In the genomic region with DNA sequence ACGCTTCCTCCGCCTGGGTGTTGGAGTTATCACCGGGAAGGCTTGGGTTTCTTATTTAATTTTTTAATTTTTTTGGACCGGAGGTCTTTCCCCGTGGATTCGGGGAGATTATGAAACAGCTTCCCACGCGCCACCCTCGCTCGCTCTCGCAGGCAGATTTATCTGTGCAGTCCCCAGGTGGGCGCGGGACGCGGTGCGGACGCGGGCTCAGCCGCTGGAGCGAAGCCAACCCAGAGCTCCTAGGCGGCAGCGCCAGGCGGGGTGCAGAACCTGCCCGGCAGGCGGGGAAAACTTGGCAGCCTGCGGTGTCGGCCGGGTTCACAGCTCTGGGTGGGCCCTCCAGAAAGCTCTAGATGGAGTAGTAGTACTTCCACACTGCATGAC, we compare ENCODE assay signal across 8 mouse cellular contexts. TPM values are rescaled to one million over a fixed set of nuclear protein-coding genes. Genes with fewer than 3 reads are reported as not detected.
DNase-seq lines count a peak whose midpoint lies in the region; ATAC-seq and TF ChIP-seq lines count a peak whose summit lies in the region.

No protein-coding gene starts in this region.

- no peaks in the 10 kb centered on the region for H3K36me3 ChIP-seq in C2C12 (ENCODE audit: control insufficient read depth, insufficient read depth)
- H3K36me3 ChIP-seq in lung, embryonic 14.5 days (ENCODE audit: insufficient read depth) = 0 out of 2 replicates have a peak, but pooled peaks cover under 1% of the 10 kb centered on the region

- ATAC-seq in frontal cortex, adult (ENCODE audit: low TSS enrichment) = peak; percentile 35
- ATAC-seq in hematopoietic stem cell, adult 5-6 weeks (replicated peaks in 1 of 2; ENCODE audit: insufficient read depth in 1 of 2, low FRiP score in 2 of 2, low TSS enrichment in 1 of 2, low read depth in 1 of 2, poor library complexity in 2 of 2, severe bottlenecking in 2 of 2) = peak; percentile 26 to 53; a peak in 2 of 4 replicates
- ATAC-seq in lung, embryonic 14.5 days (ENCODE audit: insufficient read depth) = peak; percentile 50

- peak overlapping the region; percentile 82 for H3K4me2 ChIP-seq in lung, embryonic 14.5 days

- no peaks in the 10 kb centered on the region for H3K27me3 ChIP-seq in C2C12 (ENCODE audit: control insufficient read depth, insufficient read depth, insufficient read length)
- H3K27me3 ChIP-seq in lung, embryonic 14.5 days (ENCODE audit: insufficient read depth, low read length) = no peaks in the 10 kb centered on the region

- 0% methylated on average over 28 of the region's 28 CpGs for WGBS in lung, embryonic 14.5 days

- H3K79me3 ChIP-seq in C2C12 (ENCODE audit: low read depth) = peaks cover 13% of the 10 kb centered on the region

- peak overlapping the region; percentile 71 for H3K4me3 ChIP-seq in C2C12 (ENCODE audit: insufficient read depth, poor library complexity, severe bottlenecking)
- H3K4me3 ChIP-seq in lung, embryonic 14.5 days (ENCODE audit: low read depth, low read length) = peak overlapping the region; percentile 78

- peak overlapping the region; percentile 39 for H3ac ChIP-seq in C2C12 (ENCODE audit: control insufficient read depth, insufficient read length, low read depth)

- no peak for TF ChIP-seq CTCF in C2C12 (IDR thresholded peaks at IDR 0.05; ENCODE audit: control insufficient read depth, insufficient read depth, insufficient read length)
- peak; percentile 38 for TF ChIP-seq CTCF in lung, embryonic 14.5 days (IDR thresholded peaks at IDR 0.05; ENCODE audit: low read depth)

- H3K9me3 ChIP-seq in lung, embryonic 14.5 days (ENCODE audit: low read depth, low read length) = no peaks in the 10 kb centered on the region

- H3K9ac ChIP-seq in lung, embryonic 14.5 days = peak overlapping the region; percentile 82

- DNase-seq in brain, adult 2 months (ENCODE audit: low read depth, low spot score) = peak; percentile 74
- peak; percentile 46 to 67 for DNase-seq in layer of hippocampus, adult 8-10 months (ENCODE audit: low spot score in 2 of 2)
- DNase-seq in lung, embryonic 14.5 days = peak; percentile 80
- DNase-seq in ovary, postnatal 14 days (ENCODE audit: low spot score) = peak; percentile 51
- peak; percentile 38 for DNase-seq in yolk sac, embryonic 10.5 days (ENCODE audit: low spot score)

- peaks cover 19% of the 10 kb centered on the region; the same call in 1 of the 2 replicates for H3K4me1 ChIP-seq in lung, embryonic 14.5 days (ENCODE audit: insufficient read depth)

- H3K27ac ChIP-seq in lung, embryonic 14.5 days (ENCODE audit: low read depth) = peak overlapping the region; percentile 91

- H3K79me2 ChIP-seq in C2C12 (ENCODE audit: control insufficient read depth, insufficient read depth) = peaks cover 47% of the 10 kb centered on the region

TF ChIP-seq in C2C12, 6 proteins besides CTCF, POLR2A, EP300 and RAD21:
- no peak for TF ChIP-seq MAX (IDR thresholded peaks at IDR 0.05)
- no peak for TF ChIP-seq MYOG (IDR thresholded peaks at IDR 0.05; ENCODE audit: control insufficient read depth, extremely low read depth, insufficient read length)
- TF ChIP-seq MYOD1 (IDR thresholded peaks at IDR 0.05; ENCODE audit: control insufficient read depth, insufficient read length, low read depth) = no peak
- no peak for TF ChIP-seq CEBPB (IDR thresholded peaks at IDR 0.05; ENCODE audit: low read depth)
- TF ChIP-seq FOSL1 (IDR thresholded peaks at IDR 0.05; ENCODE audit: insufficient read depth, low read length, poor library complexity, severe bottlenecking) = no peak

RNA-seq across cellular contexts. Expression of a gene that starts 0.9 kb away (rescaled TPM):
- polyA plus RNA-seq in C2C12 (2012; fragmentation: generic; extraction: Trizol) = 6.8 TPM
- total RNA-seq in hematopoietic stem cell, adult 5-6 weeks (2017) = 0.30 TPM in 1 of 2 replicates, not detected in the other
- 10 to 100 TPM; 20.5 to 36.7 (median 22.7) TPM for total RNA-seq in layer of hippocampus, adult 8-10 months (2022)
- polyA plus RNA-seq in lung, embryonic 14.5 days (2014; fragmentation: Nextera tagmentation; extraction: Ambion mirVana) = 57.5 and 60.4 TPM in 2 replicates

Comparison
In these comparisons a context has a peak if more than half of its experiments do, and no peak if none do; other contexts are left out.
1. Peak in every context shown above with its lines: DNase-seq, ATAC-seq, H3K4me3 ChIP-seq and H3K27ac ChIP-seq.
2. RNA of a gene that starts 0.9 kb away (total RNA-seq): 20.5 to 36.7 TPM in layer of hippocampus, adult 8-10 months; 0.30 TPM in hematopoietic stem cell, adult 5-6 weeks; every median in the first group is over 10 times any median in the second.